Mouse (Mus musculus) intestine, embryonic 15.5 days (tissue): ENCODE measurements around the gene Cbfa2t2. TPM values are rescaled to one million over a fixed set of nuclear protein-coding genes. Genes with fewer than 3 reads are reported as not detected.

Experiments
- ATAC-seq: fragments of 200-750 bp; cut with Nextera tagmentation; 2 replicates; pipeline ENCODE4 v1.8.0; 2017; ENCODE audit warnings: moderate TSS enrichment, moderate library complexity
- H3K27ac ChIP-seq: fragments of 300-500 bp; sonication (generic); 2 replicates; pipeline ENCODE4 v1.5.1; 2015; ENCODE audit warnings: mild to moderate bottlenecking, inconsistent platforms
- H3K27me3 ChIP-seq: fragments of 300-500 bp; sonication (generic); replicated peaks from 2 replicates; pipeline ENCODE4 v1.6.1; 2015; ENCODE audit warnings: inconsistent platforms
- H3K36me3 ChIP-seq: fragments of 300-500 bp; sonication (generic); 2 replicates; pipeline ENCODE4 v1.6.1; 2015; ENCODE audit warnings: inconsistent platforms
- H3K4me1 ChIP-seq: fragments of 300-500 bp; sonication (generic); replicated peaks from 2 replicates; pipeline ENCODE4 v1.6.1; 2015; ENCODE audit warnings: inconsistent platforms
- H3K4me2 ChIP-seq: fragments of 300-500 bp; sonication (generic); replicated peaks from 2 replicates; pipeline ENCODE4 v1.6.1; 2015; ENCODE audit warnings: mild to moderate bottlenecking, inconsistent platforms
- H3K4me3 ChIP-seq: fragments of 300-500 bp; sonication (generic); replicated peaks from 2 replicates; pipeline ENCODE4 v1.5.1; 2015; ENCODE audit warnings: inconsistent platforms
- H3K9ac ChIP-seq: fragments of 300-500 bp; sonication (generic); 2 replicates; pipeline ENCODE4 v1.6.1; 2015; ENCODE audit warnings: inconsistent platforms
- H3K9me3 ChIP-seq: fragments of 300-500 bp; sonication (generic); 2 replicates; pipeline ENCODE4 v1.6.1; 2016; ENCODE audit warnings: inconsistent platforms
- WGBS: fragments of 180-500 bp; shearing (Covaris S2); methylation state at CpG from one replicate; pipeline ENCODE4 v1.1.7; 2015; 5-methylcytosine and 5-hydroxymethylcytosine counted together
- polyA plus RNA-seq: library from polyadenylated mRNA; unstranded; fragments of >200 nt; fragmentation: Nextera tagmentation; extraction: Ambion mirVana; gene quantifications from 2 replicates; pipeline ENCODE4 v1.2.1, GENCODE M21; 2015

Cbfa2t2 gene
- polyA plus RNA-seq, 1 experiment from 2014 or later = 26.3 TPM

GRCm38 (mm10) chr2:154410355-154410754 lies 25.9 kb upstream of the Cbfa2t2 start:
- peaks cover 9% of the 10 kb centered on the region for H3K4me1 ChIP-seq
- H3K9me3 ChIP-seq = no peaks in the 10 kb centered on the region
- no peak overlapping the region for H3K9ac ChIP-seq
- H3K4me3 ChIP-seq = no peak overlapping the region
- no peaks in the 10 kb centered on the region for H3K36me3 ChIP-seq
- no peak overlapping the region for H3K4me2 ChIP-seq
- ATAC-seq = no peak
- H3K27ac ChIP-seq = no peak overlapping the region
- WGBS = 49% methylated on average over 2 of the region's 2 CpGs
- H3K27me3 ChIP-seq = peaks cover 7% of the 10 kb centered on the region; the same call in 1 of the 2 replicates

GRCm38 (mm10) chr2:154412018-154412666 lies 24.1 kb upstream of the Cbfa2t2 start:
- Histone ChIP-seq H3K27ac (no peak overlapping the region), H3K4me2 (no peak overlapping the region), H3K4me3 (no peak overlapping the region), H3K4me1 (peaks cover 8% of the 10 kb centered on the region), H3K9me3 (no peaks in the 10 kb centered on the region), H3K36me3 (no peaks in the 10 kb centered on the region), H3K27me3 (peaks cover 7% of the 10 kb centered on the region; the same call in 1 of the 2 replicates), H3K9ac (no peak overlapping the region)
- 0 out of 2 replicates have a peak, but pooled peaks have one; percentile 35 for ATAC-seq
- WGBS = 68% methylated on average over 7 of the region's 7 CpGs

- Histone ChIP-seq H3K9ac (no peak overlapping the region), H3K4me1 (no peaks in the 10 kb centered on the region), H3K4me3 (no peak overlapping the region), H3K4me2 (no peak overlapping the region), H3K27me3 (no peaks in the 10 kb centered on the region), H3K27ac (no peak overlapping the region), H3K36me3 (no peaks in the 10 kb centered on the region), H3K9me3 (no peaks in the 10 kb centered on the region)
- 24% methylated on average over 3 of the region's 3 CpGs for WGBS
- no peak for ATAC-seq
Observed at GRCm38 (mm10) chr2:154417107-154417506, 19.2 kb upstream of the Cbfa2t2 start.

GRCm38 (mm10) chr2:154418001-154418400 lies 18.3 kb upstream of the Cbfa2t2 start:
- no peak overlapping the region for H3K4me3 ChIP-seq
- no peaks in the 10 kb centered on the region for H3K4me1 ChIP-seq
- no peaks in the 10 kb centered on the region for H3K27me3 ChIP-seq
- H3K27ac ChIP-seq = no peak overlapping the region
- no peak for ATAC-seq
- 89% methylated on average over 7 of the region's 7 CpGs for WGBS
- no peaks in the 10 kb centered on the region for H3K36me3 ChIP-seq
- H3K9me3 ChIP-seq = no peaks in the 10 kb centered on the region
- no peak overlapping the region for H3K4me2 ChIP-seq
- H3K9ac ChIP-seq = no peak overlapping the region

GRCm38 (mm10) chr2:154419631-154420515 lies 16.4 kb upstream of the Cbfa2t2 start:
- no peaks in the 10 kb centered on the region for H3K4me1 ChIP-seq
- no peaks in the 10 kb centered on the region for H3K27me3 ChIP-seq
- no peak overlapping the region for H3K4me2 ChIP-seq
- no peak overlapping the region for H3K27ac ChIP-seq
- H3K9me3 ChIP-seq = no peaks in the 10 kb centered on the region
- WGBS = 78% methylated on average over 9 of the region's 9 CpGs
- H3K9ac ChIP-seq = no peak overlapping the region
- ATAC-seq = no peak
- no peak overlapping the region for H3K4me3 ChIP-seq
- H3K36me3 ChIP-seq = no peaks in the 10 kb centered on the region

- Histone ChIP-seq H3K4me3 (no peak overlapping the region), H3K4me2 (no peak overlapping the region), H3K4me1 (no peaks in the 10 kb centered on the region), H3K9me3 (no peaks in the 10 kb centered on the region), H3K9ac (no peak overlapping the region), H3K36me3 (no peaks in the 10 kb centered on the region), H3K27me3 (no peaks in the 10 kb centered on the region), H3K27ac (no peak overlapping the region)
- no peak; the same call in 1 of the 2 replicates for ATAC-seq
- WGBS = 50% methylated on average over 7 of the region's 7 CpGs
Observed at GRCm38 (mm10) chr2:154420942-154421731, 15.1 kb upstream of the Cbfa2t2 start.

- Histone ChIP-seq H3K27me3 (no peaks in the 10 kb centered on the region), H3K9ac (no peak overlapping the region), H3K9me3 (no peaks in the 10 kb centered on the region), H3K4me3 (no peak overlapping the region), H3K4me1 (0 out of 2 replicates have a peak, but pooled peaks cover 3% of the 10 kb centered on the region), H3K36me3 (no peaks in the 10 kb centered on the region), H3K27ac (no peak overlapping the region), H3K4me2 (no peak overlapping the region)
- 72% methylated on average over 5 of the region's 5 CpGs for WGBS
- no peak for ATAC-seq
Observed at GRCm38 (mm10) chr2:154422181-154422580, 14.1 kb upstream of the Cbfa2t2 start.

- Histone ChIP-seq H3K27me3 (no peaks in the 10 kb centered on the region), H3K4me1 (peaks cover 3% of the 10 kb centered on the region; the same call in 1 of the 2 replicates), H3K36me3 (no peaks in the 10 kb centered on the region), H3K27ac (no peak overlapping the region), H3K4me2 (no peak overlapping the region), H3K9ac (no peak overlapping the region), H3K4me3 (no peak overlapping the region), H3K9me3 (no peaks in the 10 kb centered on the region)
- WGBS = 86% methylated on average over 2 of the region's 2 CpGs
- no peak for ATAC-seq
Observed at GRCm38 (mm10) chr2:154423548-154423947, 12.7 kb upstream of the Cbfa2t2 start.

GRCm38 (mm10) chr2:154425522-154425921 lies 10.8 kb upstream of the Cbfa2t2 start:
- no peak for ATAC-seq
- Histone ChIP-seq H3K4me2 (no peak overlapping the region), H3K27me3 (no peaks in the 10 kb centered on the region), H3K27ac (no peak overlapping the region), H3K9me3 (no peaks in the 10 kb centered on the region), H3K4me3 (no peak overlapping the region), H3K4me1 (peaks cover 3% of the 10 kb centered on the region; the same call in 1 of the 2 replicates), H3K9ac (no peak overlapping the region), H3K36me3 (no peaks in the 10 kb centered on the region)
- WGBS = 87% methylated on average over 3 of the region's 3 CpGs

GRCm38 (mm10) chr2:154426188-154426904 lies 9.9 kb upstream of the Cbfa2t2 start:
- Histone ChIP-seq H3K36me3 (no peaks in the 10 kb centered on the region), H3K4me2 (peak overlapping the region; percentile 72), H3K4me1 (peaks cover 3% of the 10 kb centered on the region; the same call in 1 of the 2 replicates), H3K27ac (no peak overlapping the region), H3K9me3 (no peaks in the 10 kb centered on the region), H3K4me3 (peak overlapping the region; percentile 38), H3K9ac (peak overlapping the region; percentile 56), H3K27me3 (no peaks in the 10 kb centered on the region)
- ATAC-seq = 0 out of 2 replicates have a peak, but pooled peaks have one; percentile 24
- WGBS = 14% methylated on average over 24 of the region's 25 CpGs
